Mouse (Mus musculus): ENCODE measurements at regions not wholly inside any gene's neighbourhood (a gene's known extent, or its start where the extent isn't known, plus 50 kb on each side); places are given as distances from the start of the nearest gene placed in this dataset.

- WGBS, result 44% methylated on average over 3 of the region's 3 CpGs
- Histone ChIP-seq H3K4me1 (ENCODE audit: insufficient read depth) (no peaks in the 10 kb centered on the region), H3K4me3 (ENCODE audit: low read depth, low read length) (no peak overlapping the region), H3K4me2 (no peak overlapping the region), H3K27me3 (ENCODE audit: insufficient read depth, low read length) (no peaks in the 10 kb centered on the region), H3K9me3 (ENCODE audit: low read depth, low read length) (no peaks in the 10 kb centered on the region), H3K36me3 (ENCODE audit: insufficient read depth) (no peaks in the 10 kb centered on the region), H3K9ac (no peak overlapping the region), H3K27ac (ENCODE audit: low read depth) (no peak overlapping the region)
- ATAC-seq (ENCODE audit: insufficient read depth) (no peak), DNase-seq (no peak)
- no peak for TF ChIP-seq CTCF (IDR thresholded peaks at IDR 0.05; ENCODE audit: low read depth)
Measured at GRCm38 (mm10) chr1:185519811-185520210, 65.2 kb downstream of the Slc30a10 start.

GRCm38 (mm10) chr1:185524020-185524419, 69.4 kb downstream of the Slc30a10 start:
- DNase-seq, result no peak
- 54% methylated on average over 10 of the region's 10 CpGs for WGBS
- H3K27me3 ChIP-seq (ENCODE audit: insufficient read depth, low read length), result no peaks in the 10 kb centered on the region

GRCm38 (mm10) chr1:185533471-185533870, 78.8 kb downstream of the Slc30a10 start:
- WGBS, result 96% methylated on average over 5 of the region's 5 CpGs
- no peak overlapping the region for H3K9ac ChIP-seq
- no peak overlapping the region for H3K4me3 ChIP-seq (ENCODE audit: low read depth, low read length)
- no peaks in the 10 kb centered on the region for H3K9me3 ChIP-seq (ENCODE audit: low read depth, low read length)
- no peaks in the 10 kb centered on the region for H3K27me3 ChIP-seq (ENCODE audit: insufficient read depth, low read length)
- TF ChIP-seq CTCF (IDR thresholded peaks at IDR 0.05; ENCODE audit: low read depth), result no peak
- H3K4me1 ChIP-seq (ENCODE audit: insufficient read depth), result no peaks in the 10 kb centered on the region
- no peak for DNase-seq
- ATAC-seq (ENCODE audit: insufficient read depth), result no peak
- H3K27ac ChIP-seq (ENCODE audit: low read depth), result no peak overlapping the region
- no peak overlapping the region for H3K4me2 ChIP-seq
- H3K36me3 ChIP-seq (ENCODE audit: insufficient read depth), result no peaks in the 10 kb centered on the region

More at GRCm38 (mm10) chr1:185524020-185524419, 69.4 kb downstream of the Slc30a10 start:
- TF ChIP-seq CTCF (IDR thresholded peaks at IDR 0.05; ENCODE audit: low read depth), result no peak
- no peaks in the 10 kb centered on the region for H3K9me3 ChIP-seq (ENCODE audit: low read depth, low read length)
- ATAC-seq (ENCODE audit: insufficient read depth), result no peak
- no peaks in the 10 kb centered on the region for H3K4me1 ChIP-seq (ENCODE audit: insufficient read depth)
- H3K4me3 ChIP-seq (ENCODE audit: low read depth, low read length), result no peak overlapping the region
- H3K9ac ChIP-seq, result no peak overlapping the region
- H3K27ac ChIP-seq (ENCODE audit: low read depth), result no peak overlapping the region
- H3K36me3 ChIP-seq (ENCODE audit: insufficient read depth), result no peaks in the 10 kb centered on the region
- no peak overlapping the region for H3K4me2 ChIP-seq

DNA sequence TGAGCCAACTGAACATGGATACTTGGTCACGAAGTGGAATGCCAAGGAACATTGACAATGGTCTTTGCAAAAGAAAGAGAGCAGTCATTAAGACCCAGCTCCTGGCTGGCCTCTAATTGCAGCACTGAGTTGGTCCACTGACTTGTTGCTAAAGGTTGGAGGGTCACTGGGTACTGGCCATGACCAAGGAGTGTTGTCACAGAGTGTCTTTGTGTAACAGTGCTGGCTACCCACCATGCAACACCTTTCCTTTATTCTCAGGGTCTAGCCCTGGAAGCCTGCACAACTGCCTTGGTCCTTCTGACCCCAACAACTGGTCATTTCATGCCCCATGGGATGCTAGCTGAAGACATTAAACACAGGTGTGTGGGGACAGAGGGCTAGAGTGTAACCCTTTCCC, 79.5 kb downstream of the Slc30a10 start:
- WGBS, result 62% methylated on average over 1 of the region's 1 CpGs
- no peaks in the 10 kb centered on the region for H3K4me1 ChIP-seq (ENCODE audit: insufficient read depth)
- H3K9ac ChIP-seq, result no peak overlapping the region
- no peak overlapping the region for H3K27ac ChIP-seq (ENCODE audit: low read depth)
- H3K27me3 ChIP-seq (ENCODE audit: insufficient read depth, low read length), result no peaks in the 10 kb centered on the region
- no peak overlapping the region for H3K4me3 ChIP-seq (ENCODE audit: low read depth, low read length)
- TF ChIP-seq CTCF (IDR thresholded peaks at IDR 0.05; ENCODE audit: low read depth), result no peak
- no peak for ATAC-seq (ENCODE audit: insufficient read depth)
- H3K36me3 ChIP-seq (ENCODE audit: insufficient read depth), result no peaks in the 10 kb centered on the region
- H3K9me3 ChIP-seq (ENCODE audit: low read depth, low read length), result no peaks in the 10 kb centered on the region
- no peak for DNase-seq
- no peak overlapping the region for H3K4me2 ChIP-seq

DNA sequence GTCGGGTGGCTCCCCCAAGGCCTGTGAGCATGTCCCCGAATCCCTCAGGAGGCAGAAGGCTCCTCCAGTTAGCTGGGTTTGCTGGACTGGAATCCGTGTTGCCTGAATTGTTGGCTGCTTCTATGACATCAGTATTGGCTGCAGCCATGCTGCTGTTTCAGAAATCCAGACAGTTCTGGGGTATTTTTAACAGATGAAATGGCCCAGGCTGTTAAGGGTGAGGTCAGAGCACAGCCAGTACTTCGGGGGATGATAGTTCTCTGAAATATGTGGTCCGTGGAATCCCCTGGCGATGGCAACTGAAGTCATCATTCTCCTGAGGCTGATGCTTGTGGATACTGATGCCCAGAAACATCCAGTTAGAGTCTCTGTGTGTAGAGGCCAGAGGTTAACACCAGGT, 80.7 kb downstream of the Slc30a10 start:
- Histone ChIP-seq H3K27ac (ENCODE audit: low read depth) (no peak overlapping the region), H3K4me3 (ENCODE audit: low read depth, low read length) (no peak overlapping the region), H3K4me2 (no peak overlapping the region), H3K9ac (no peak overlapping the region), H3K9me3 (ENCODE audit: low read depth, low read length) (no peaks in the 10 kb centered on the region), H3K36me3 (ENCODE audit: insufficient read depth) (no peaks in the 10 kb centered on the region), H3K4me1 (ENCODE audit: insufficient read depth) (no peaks in the 10 kb centered on the region), H3K27me3 (ENCODE audit: insufficient read depth, low read length) (no peaks in the 10 kb centered on the region)
- WGBS, result 79% methylated on average over 6 of the region's 6 CpGs
- DNase-seq (no peak), ATAC-seq (ENCODE audit: insufficient read depth) (no peak)
- TF ChIP-seq CTCF (IDR thresholded peaks at IDR 0.05; ENCODE audit: low read depth), result no peak

GRCm38 (mm10) chr1:185537236-185537635, 82.6 kb downstream of the Slc30a10 start:
- Histone ChIP-seq H3K36me3 (ENCODE audit: insufficient read depth) (no peaks in the 10 kb centered on the region), H3K9ac (no peak overlapping the region), H3K4me2 (no peak overlapping the region), H3K4me1 (ENCODE audit: insufficient read depth) (no peaks in the 10 kb centered on the region), H3K27me3 (ENCODE audit: insufficient read depth, low read length) (no peaks in the 10 kb centered on the region), H3K27ac (ENCODE audit: low read depth) (no peak overlapping the region), H3K4me3 (ENCODE audit: low read depth, low read length) (no peak overlapping the region), H3K9me3 (ENCODE audit: low read depth, low read length) (no peaks in the 10 kb centered on the region)
- 87% methylated on average over 4 of the region's 4 CpGs for WGBS
- DNase-seq, result no peak
- no peak for TF ChIP-seq CTCF (IDR thresholded peaks at IDR 0.05; ENCODE audit: low read depth)
- ATAC-seq (ENCODE audit: insufficient read depth), result no peak

- Histone ChIP-seq H3K9me3 (ENCODE audit: low read depth, low read length) (peaks cover 11% of the 10 kb centered on the region; the same call in 1 of the 2 replicates), H3K36me3 (ENCODE audit: insufficient read depth) (no peaks in the 10 kb centered on the region), H3K4me1 (ENCODE audit: insufficient read depth) (no peaks in the 10 kb centered on the region), H3K9ac (no peak overlapping the region), H3K4me2 (no peak overlapping the region), H3K4me3 (ENCODE audit: low read depth, low read length) (no peak overlapping the region), H3K27ac (ENCODE audit: low read depth) (no peak overlapping the region), H3K27me3 (ENCODE audit: insufficient read depth, low read length) (no peaks in the 10 kb centered on the region)
- no peak for TF ChIP-seq CTCF (IDR thresholded peaks at IDR 0.05; ENCODE audit: low read depth)
- DNase-seq (no peak), ATAC-seq (ENCODE audit: insufficient read depth) (no peak)
- 54% methylated on average over 1 of the region's 1 CpGs for WGBS
Measured at GRCm38 (mm10) chr1:185539458-185539857, 84.8 kb downstream of the Slc30a10 start.

DNA sequence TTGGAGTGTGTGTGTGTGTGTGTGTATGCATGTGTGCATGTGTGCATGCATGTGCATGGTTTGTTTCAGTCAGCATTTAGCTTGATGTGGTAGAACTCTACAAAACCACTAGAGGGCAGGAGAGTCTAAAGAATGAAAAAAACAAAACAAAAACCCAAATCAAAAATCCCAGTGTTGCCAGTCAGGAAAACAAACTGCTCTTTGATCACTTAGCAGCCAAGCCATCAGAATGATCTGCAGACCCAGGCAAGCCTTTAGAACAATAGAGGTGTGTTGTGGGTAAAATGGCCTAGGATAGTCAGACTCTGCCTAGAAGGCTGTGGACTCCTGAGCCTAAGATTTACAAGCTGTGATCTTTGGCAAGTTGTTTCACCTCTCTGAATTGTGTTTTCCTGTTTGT, 91.7 kb downstream of the Slc30a10 start:
- Histone ChIP-seq H3K9ac (no peak overlapping the region), H3K4me2 (no peak overlapping the region), H3K36me3 (ENCODE audit: insufficient read depth) (no peaks in the 10 kb centered on the region), H3K4me3 (ENCODE audit: low read depth, low read length) (no peak overlapping the region), H3K27me3 (ENCODE audit: insufficient read depth, low read length) (no peaks in the 10 kb centered on the region), H3K27ac (ENCODE audit: low read depth) (no peak overlapping the region), H3K4me1 (ENCODE audit: insufficient read depth) (no peaks in the 10 kb centered on the region), H3K9me3 (ENCODE audit: low read depth, low read length) (peaks cover 11% of the 10 kb centered on the region; the same call in 1 of the 2 replicates)
- ATAC-seq (ENCODE audit: insufficient read depth), result peak; percentile 42; the same call in 1 of the 2 replicates
- peak; percentile 73 for TF ChIP-seq CTCF (IDR thresholded peaks at IDR 0.05; ENCODE audit: low read depth)
- DNase-seq, result peak; percentile 87
